Mouse (Mus musculus) spleen, postnatal 36 days (tissue): Measurements from ENCODE around the gene Gm28845.
A peak's percentile ranks its signal among the peaks of the same experiment; 100 is the strongest.

ENCODE experiments used
- DNase-seq, 2 experiments: peaks; one replicate each; pipeline ENCODE4 v3.0.0; 2022; ENCODE audit warnings: low spot score in 2 of 2, mixed read lengths in 1 of 2

The Gm28845 gene

DNA sequence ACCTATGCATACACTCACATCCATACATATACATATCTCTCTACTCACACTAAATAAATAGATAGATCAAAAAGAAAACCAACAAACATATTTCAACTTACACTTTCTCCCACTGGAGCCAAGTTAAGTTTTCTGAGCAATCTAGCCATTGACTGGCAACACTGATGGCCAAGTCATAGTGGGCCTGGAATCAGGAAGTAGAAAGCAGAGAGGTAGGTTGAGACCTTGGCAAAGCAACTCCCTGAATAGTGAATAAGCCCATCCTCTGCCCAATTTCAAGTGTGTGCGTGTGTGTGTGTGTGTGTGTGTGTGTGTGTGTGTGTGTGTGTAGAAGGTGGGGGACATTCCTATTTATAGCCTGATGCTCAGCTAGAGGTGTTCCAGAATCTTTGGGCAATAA lies at the start of gene Gm28845:
TSS of gene Gm28845 (minus strand) at position 121 of the 400 bp plus-strand sequence.
- DNase-seq, result no peak

- no peak for DNase-seq
Measured at GRCm38 (mm10) chr1:65167496-65167895, 48.1 kb upstream of the Gm28845 start.

- no peak for DNase-seq
Measured at GRCm38 (mm10) chr1:65162210-65162609, 42.9 kb upstream of the Gm28845 start.

DNA sequence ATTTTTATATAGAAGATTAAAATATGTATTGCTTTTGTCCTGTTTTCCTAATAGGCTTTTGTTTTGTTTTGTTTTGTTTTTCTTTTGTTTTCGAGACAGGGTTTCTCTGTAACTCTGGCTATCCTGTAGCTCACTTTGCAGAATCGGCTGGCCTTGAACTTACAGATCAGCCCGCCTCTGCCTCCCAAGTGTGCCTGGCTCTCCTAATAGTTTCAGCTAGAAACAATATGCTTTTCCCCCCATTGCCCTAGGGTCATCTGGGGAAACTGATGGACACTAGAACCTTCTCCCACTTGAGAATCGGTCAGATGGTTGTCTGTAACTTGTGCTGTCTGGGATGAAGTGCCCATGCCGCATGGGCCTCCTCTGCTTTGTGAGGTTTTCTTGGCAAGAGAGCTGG lies 36.8 kb upstream of the Gm28845 start:
- no peak for DNase-seq

DNA sequence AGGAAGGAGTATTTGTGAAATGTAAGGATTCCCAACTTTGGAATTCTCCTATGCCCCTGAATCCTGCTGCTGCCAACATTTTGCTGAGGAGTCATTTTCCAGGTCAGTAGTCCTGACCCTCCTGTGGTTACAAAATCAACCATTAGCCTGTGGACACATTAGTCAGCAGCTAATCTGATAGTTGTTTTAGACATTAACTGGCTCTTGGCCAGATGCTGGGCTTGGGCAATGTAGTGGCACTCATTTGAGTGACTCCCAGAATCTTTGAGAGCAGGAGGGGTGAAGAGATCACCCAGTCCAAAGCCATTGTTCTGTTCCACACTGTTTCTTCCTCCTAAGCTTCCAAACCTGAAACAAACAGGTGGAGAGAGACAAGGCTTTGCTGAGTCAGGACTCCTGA lies 35.5 kb upstream of the Gm28845 start:
- DNase-seq, result no peak

DNA sequence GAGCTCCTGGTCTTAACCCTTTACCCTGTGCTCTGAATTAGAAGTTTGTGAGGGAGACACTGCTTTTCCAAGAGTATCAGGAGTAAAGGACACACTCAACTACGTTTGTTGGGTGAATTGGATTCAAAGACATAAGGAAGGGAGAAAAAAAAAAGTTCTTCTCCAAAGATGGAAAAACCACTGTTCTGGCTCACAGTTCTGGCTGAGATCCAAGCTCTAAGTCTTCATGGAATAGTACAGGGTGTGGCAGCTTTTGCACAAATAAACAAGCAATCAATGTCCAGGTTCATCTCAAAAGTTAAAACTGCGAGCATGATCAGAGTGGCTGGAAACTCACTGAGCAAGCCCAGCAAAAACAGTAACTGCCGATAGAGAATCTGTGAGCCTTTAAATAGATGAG lies 28.6 kb upstream of the Gm28845 start:
- DNase-seq, result no peak

DNA sequence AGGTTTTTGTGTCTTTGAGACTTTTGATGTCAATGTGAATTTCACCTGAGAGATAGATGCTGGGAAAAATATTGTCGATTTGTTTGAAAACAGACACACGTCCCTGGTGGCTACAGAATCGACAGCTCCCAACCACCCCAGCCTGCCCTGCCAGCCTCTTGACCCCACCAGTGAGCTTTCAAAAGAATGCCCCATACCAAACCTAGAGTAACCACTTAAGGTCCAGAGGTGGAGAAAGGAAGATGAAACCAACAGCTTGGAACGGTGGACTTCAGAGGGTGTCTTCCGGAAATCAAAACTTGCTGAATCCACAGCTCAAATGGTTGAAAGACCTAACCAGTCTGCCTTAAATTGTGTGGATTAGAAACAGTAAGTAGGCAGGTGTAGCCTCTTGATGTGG lies 28.0 kb upstream of the Gm28845 start:
- DNase-seq, result no peak

DNA sequence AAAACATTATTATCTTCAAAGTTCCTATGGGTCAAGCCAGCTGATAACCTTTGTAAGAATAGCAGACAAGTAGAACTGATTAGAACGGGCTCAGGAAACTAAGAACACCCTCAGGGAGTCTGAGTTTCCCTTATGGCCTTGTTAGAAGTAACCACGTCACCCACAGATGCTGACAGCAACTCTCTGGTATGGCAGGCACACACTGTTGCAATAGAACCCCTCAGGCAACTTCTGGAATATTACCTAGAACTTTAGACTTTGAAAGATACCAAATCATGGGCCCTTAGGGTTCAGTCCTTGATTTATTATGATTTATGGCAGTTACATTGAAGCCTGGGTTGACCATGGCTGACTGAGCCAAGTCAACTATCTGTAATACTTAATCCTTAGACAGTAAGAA lies 27.2 kb upstream of the Gm28845 start:
- no peak for DNase-seq

DNA sequence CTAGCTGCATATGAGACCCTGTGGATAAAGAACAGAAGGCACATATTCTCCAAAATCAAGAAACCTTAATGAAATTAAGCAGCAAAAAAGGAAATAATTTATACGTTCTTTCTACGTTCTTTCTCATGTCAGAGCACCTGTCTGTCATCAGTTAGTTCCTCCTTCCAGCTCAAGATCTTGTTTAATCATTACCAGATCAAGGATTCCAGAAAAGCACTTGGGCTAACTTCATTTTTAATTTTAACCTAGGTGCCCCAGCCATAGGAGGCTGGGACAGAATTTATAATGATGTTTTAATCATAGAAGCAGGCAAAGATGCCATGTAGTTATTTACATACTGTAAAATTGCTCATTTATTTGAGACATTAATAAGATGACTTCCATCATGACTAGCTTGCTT lies 25.4 kb upstream of the Gm28845 start:
- no peak for DNase-seq

DNA sequence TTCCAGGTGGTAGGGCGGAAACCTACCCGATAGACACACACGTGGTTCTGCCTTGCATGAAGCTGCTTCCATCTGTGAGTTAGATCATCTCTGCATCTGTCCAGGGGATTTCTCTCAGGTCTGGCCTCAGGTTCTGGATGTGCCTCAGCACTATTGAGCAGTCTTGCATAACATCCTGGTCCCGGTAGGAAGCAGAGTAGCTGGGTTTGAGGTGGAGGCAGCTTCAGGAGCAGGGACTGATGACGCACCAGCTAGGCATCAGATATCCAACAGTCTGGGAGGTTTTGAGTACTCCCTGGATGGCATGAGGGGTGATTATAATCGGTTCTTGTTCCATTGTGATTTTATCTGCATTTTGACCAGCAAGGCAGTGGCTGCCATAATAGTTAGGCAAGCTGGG lies 18.2 kb upstream of the Gm28845 start:
- DNase-seq, result no peak

DNA sequence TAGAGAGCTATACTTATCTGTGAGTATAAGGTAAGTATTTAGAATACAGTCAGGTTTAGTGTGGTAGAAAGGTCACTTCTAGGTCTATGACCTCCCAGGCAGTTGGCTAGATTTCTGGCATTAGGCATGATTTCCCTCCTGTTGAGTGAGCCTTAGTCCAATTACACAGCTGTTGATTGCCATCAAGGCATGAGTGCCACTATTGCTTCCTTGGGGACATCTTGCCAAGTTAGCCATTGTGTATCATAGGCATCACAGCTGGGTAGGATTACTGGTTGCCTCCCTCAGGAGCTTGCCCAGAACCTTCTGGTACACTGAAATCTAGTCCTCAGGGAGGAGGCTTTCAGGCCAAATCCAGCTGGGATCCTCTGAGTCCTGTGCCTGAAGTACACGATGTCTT lies 13.5 kb upstream of the Gm28845 start:
- DNase-seq, result no peak

- DNase-seq, result no peak
Measured at GRCm38 (mm10) chr1:65131671-65132070, 12.3 kb upstream of the Gm28845 start.

DNA sequence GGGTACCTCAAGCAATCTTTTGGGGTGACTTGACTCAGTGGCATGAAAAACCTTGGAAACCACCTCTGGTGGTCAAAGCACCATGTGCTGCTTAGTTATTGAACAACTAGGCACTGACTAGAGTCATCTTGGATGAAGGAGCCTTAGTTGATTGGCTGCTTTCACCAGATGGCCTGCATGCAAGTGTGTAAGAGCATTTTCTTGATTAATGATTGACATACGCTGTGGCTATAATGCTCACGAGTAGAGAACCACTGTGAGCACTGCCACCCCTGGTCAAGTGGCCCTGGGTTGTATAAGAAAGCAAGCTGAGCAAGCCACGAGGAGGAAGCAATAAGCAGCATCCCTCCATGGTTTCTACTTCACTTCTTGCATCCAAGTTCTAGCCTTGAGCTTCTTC lies 10.9 kb upstream of the Gm28845 start:
- no peak for DNase-seq

DNA sequence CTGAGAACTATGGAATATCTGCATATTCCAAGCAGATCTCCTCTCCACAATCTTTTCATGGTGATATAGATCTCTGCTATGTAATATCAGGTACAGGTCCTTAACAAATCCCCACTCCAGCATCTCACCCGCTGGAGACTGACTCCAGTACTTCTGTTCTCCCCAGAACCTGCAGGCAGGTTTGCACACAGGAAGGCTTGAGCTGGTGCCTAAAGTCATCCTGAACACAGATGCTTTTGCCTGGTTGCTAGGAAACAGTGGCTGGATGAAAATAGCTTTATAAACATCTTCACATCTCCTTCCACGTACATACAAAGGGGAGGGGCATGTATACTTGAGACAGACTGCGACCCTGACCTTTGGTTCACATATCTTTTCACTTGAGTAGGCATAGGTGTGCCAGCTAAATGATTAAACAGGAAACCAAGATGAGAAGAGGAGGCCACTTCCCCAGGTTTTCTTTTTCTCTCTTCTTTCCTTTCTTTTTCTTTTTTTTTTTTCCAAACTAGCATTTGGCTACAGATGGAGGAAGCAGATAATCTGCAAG lies 10.3 kb upstream of the Gm28845 start:
- DNase-seq, result no peak

DNA sequence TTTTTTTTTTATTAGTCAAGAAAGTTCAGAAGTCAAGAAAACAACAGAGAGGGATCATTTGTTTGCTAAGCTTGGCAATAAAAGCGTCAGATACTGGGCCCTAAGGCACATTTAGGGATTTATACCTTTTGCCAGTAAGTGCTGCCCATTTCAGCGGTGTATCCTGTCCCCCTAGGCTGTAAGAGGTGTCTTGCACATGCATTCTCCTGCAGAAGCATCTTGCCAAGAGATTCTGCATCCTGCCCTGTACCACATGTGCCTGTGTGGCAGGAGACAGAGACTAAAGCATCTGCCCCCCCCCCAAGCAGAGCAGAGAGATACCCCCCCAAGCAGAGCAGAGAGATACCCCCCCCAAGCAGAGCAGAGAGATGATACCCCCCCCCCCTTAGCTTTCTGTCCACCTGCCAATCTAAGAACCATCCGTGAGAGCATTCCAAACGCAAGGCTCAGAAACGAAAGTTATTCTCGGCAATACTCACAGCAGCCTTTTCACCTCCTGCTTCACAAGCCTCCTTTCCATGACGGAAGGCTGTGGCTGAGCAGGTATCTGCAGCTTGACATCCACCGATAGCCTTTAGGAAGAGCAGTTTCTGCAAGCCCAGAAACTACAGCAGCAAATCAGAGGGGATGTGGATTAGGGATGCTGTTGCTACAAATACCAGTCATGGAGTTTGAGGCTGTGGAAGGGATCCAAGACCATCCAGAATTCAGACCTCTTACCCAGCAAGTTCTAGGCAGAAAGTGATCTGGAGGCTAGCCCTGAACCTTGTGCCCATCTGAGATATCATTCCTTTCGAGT lies 3.4 kb upstream of the Gm28845 start, which contains the start of gene D630023F18Rik:
TSS of gene D630023F18Rik (minus strand) at position 641 of the 799 bp plus-strand sequence.
- DNase-seq, result no peak

DNA sequence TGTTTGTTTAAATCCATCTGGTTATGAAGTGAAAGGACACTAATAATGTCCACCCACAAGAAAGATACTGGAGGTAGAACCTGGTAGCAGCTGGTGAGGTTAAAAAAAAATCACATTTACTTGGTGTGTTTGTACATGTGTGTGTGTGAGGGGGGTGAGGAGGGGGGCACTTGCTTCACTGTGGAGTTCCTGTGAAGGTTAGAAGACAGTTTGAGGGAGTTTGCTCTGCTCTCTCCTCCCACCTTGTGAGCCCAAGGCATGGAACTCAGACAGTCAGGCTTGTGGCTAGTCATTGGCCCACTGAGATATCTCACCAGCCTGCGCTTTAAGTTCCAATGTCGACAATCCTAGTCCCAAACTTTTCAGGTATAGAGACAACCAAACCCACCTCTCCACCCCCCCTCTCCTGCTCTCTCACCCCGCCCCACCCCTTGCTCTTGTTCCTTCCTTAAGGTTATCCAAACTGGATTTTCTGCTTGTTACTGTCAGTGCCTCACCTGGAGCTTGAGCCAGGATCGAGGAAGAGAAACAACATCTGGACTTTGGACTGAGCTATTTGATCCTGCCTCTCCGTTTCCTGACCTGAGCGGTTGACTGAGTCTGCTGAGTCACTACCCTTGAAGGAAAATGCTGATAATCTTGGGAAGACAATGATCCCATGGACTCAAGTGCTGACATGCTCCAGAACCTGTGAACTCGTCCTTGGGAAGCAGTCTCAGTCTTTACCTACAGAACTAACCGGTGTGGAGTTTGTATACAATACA lies 1.0 kb downstream of the Gm28845 start:
- no peak for DNase-seq

DNA sequence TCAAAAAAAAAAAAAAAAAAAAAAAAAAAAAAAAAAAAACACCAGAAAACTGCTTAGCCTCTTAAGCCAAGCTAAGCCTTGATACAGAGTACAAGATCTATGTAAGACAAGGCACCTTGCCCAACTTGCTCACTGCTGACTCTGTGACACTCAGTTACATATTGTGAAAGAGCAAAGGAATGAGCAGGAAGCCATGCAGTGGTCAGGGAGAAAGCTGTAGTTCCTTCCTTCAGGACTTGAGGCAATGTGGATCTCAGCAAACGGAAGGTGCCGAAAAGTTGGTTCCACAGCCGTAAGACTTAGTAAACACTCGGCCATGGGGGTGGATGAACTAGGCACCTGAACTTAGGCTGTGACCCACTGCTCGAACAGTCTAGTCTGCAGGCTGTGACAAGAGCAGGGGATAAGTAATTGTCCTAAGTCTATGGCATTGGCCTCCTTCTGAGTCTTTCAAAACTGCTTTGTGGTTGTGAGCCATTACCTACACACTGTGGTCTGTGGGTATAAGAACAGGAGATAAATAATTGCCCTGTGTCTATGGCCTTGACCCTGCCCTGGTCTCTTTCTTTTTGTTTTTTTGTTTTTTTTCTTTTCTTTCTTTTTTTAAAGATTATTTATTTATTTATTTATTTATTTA lies 5.7 kb downstream of the Gm28845 start:
- DNase-seq, result peak in 1 of 2 experiments; percentile 7

DNA sequence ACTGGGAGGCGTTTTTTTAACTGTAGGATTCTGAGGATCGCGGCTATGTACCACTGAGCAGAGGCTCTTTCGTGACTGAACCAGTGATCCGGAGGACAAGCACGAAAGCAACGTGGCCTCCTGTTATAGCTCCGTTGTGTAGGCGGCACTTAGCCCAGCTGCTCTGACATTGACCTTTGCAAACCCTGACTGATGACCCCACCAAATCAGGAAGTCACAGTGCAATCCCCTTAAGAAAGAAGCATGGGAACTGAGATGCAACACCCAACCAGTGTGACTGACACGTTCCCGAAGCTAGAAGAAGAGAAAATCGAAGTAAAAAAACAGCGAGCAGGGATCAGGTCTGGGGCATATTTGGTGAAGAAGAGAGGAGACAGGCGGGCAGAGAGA lies 6.6 kb downstream of the Gm28845 start:
- DNase-seq, result peak in 1 of 2 experiments; percentile 17

GRCm38 (mm10) chr1:65112031-65112806 lies 7.1 kb downstream of the Gm28845 start:
- peak in 1 of 2 experiments; percentile 43 for DNase-seq

DNA sequence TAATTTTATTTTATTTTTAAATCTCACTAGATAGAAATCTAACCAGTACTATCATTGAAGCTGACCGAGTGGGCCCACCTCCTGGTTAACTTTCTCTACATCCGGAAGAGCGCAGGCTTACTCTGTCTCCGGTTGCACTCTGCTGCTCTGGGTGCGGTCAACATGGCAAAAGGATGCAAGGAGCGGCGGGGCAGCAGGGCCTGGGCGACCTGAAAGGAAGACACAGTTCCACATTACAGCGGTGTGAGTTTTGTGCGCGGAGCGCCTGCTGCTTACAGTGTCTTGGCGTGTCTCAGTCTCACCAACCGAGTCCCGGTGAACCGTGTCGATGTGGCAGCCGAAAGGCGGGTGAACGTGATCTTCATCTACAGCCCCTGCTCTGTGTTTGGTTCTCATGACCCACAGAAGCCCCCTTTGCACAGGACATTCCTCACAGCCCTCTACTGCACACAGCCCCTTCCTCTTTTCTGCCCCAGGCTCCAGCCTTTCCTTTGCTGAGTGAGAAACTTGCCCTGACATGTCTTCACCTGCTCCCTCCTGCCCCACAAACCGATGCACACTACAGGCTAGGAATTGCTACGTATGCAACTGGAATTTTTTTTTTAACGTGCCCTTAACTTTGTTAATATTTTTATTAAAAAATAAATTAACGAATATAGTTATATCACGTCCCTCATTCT lies 9.5 kb downstream of the Gm28845 start:
- no peak for DNase-seq

DNA sequence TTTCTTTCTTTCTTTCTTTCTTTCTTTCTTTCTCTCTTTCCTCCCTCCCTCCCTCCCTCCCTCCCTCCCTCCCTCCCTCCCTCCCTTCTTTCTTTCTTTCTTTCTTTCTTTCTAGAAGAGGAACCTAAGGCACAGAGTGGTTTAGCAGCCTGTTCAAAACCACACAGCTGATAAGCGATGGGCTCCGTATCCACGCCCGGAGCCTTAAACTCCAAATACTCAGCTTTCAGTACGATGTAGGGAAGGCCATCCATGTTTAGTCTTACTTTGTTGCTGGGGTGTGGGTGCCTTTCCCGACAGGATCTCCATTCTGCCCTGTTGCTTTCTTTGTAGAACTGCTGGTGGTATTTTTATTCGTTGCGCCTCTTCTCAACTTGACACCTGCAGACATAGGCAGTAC lies 10.2 kb downstream of the Gm28845 start:
- no peak for DNase-seq
